Mouse (Mus musculus) cerebellum, adult 2 months (tissue): Measurements from ENCODE around the gene Slc38a9. TPM values are rescaled to one million over a fixed set of nuclear protein-coding genes. Genes with fewer than 3 reads are reported as not detected.
A peak's percentile ranks its signal among the peaks of the same experiment; 100 is the strongest.

Source experiments
- DNase-seq, 2 experiments: peaks; one replicate each; pipeline ENCODE4 v3.0.0; 2021
- H3K27ac ChIP-seq: fragments of 200-500 bp; 2 replicates; pipeline ENCODE4 v1.5.1; 2012; ENCODE audit warnings: low read length, control low read depth, inconsistent platforms; ENCODE audit not compliant: insufficient read depth
- H3K27me3 ChIP-seq: fragments of 200-500 bp; 2 replicates; pipeline ENCODE4 v1.6.1; 2012; ENCODE audit warnings: inconsistent platforms, mild to moderate bottlenecking, low read length, moderate library complexity; ENCODE audit not compliant: control insufficient read depth, insufficient read depth
- H3K4me1 ChIP-seq: fragments of 200-500 bp; 2 replicates; pipeline ENCODE4 v1.6.1; 2011; ENCODE audit warnings: low read length; ENCODE audit not compliant: control insufficient read depth, insufficient read depth
- H3K4me3 ChIP-seq: fragments of 200-500 bp; replicated peaks from 2 replicates; pipeline ENCODE3; 2011; ENCODE audit warnings: mild to moderate bottlenecking, low read depth, low read length, control low read depth; ENCODE audit not compliant: insufficient read depth
- CTCF ChIP-seq: fragments of 200-500 bp; IDR thresholded peaks from 2 replicates; pipeline ENCODE4 v1.5.1; 2011; ENCODE audit warnings: low read depth, mild to moderate bottlenecking, control low read depth, low read length, moderate library complexity, borderline replicate concordance; ENCODE audit not compliant: insufficient read depth
- POLR2A ChIP-seq: fragments of 200-500 bp; IDR thresholded peaks from 2 replicates; pipeline ENCODE4 v1.6.1; 2011; ENCODE audit warnings: low read length, control low read depth, borderline replicate concordance; ENCODE audit not compliant: insufficient read depth
- WGBS: fragments of 180-500 bp; shearing (Covaris S2); methylation state at CpG from one replicate; pipeline ENCODE4 v1.1.7; 2018; 5-methylcytosine and 5-hydroxymethylcytosine counted together
- polyA plus RNA-seq: library from polyadenylated mRNA; depleted of rRNA; stranded (reverse); fragments of >200 nt; gene quantifications from 2 replicates; pipeline ENCODE4 v1.2.3, GENCODE M21; 2012

Gene Slc38a9
- polyA plus RNA-seq, 1 experiment: 25.9 TPM

- 90% methylated on average over 10 of the region's 10 CpGs for WGBS
- Histone ChIP-seq H3K4me1 (no peaks in the 10 kb centered on the region), H3K4me3 (no peak overlapping the region), H3K27ac (no peak overlapping the region), H3K27me3 (no peaks in the 10 kb centered on the region)
- TF ChIP-seq CTCF (no peak), POLR2A (no peak)
- no peak for DNase-seq
These were observed 6.0 kb downstream of the Slc38a9 start for GRCm38 (mm10) chr13:112666433-112667024.

GRCm38 (mm10) chr13:112667215-112667614 is 6.7 kb downstream of the Slc38a9 start:
- no peak for DNase-seq
- H3K4me3 ChIP-seq: no peak overlapping the region
- TF ChIP-seq CTCF (no peak), POLR2A (no peak)
- H3K27me3 ChIP-seq: no peaks in the 10 kb centered on the region
- H3K4me1 ChIP-seq: no peaks in the 10 kb centered on the region
- 84% methylated on average over 9 of the region's 9 CpGs for WGBS
- no peak overlapping the region for H3K27ac ChIP-seq

GRCm38 (mm10) chr13:112671708-112672107 is 11.2 kb downstream of the Slc38a9 start:
- no peak overlapping the region for H3K4me3 ChIP-seq
- no peaks in the 10 kb centered on the region for H3K27me3 ChIP-seq
- WGBS: 67% methylated on average over 13 of the region's 13 CpGs
- no peak for DNase-seq
- no peaks in the 10 kb centered on the region for H3K4me1 ChIP-seq
- TF ChIP-seq CTCF (no peak), POLR2A (no peak)
- no peak overlapping the region for H3K27ac ChIP-seq

GRCm38 (mm10) chr13:112672797-112673196 is 12.2 kb downstream of the Slc38a9 start:
- no peak for DNase-seq
- H3K4me3 ChIP-seq: no peak overlapping the region
- 89% methylated on average over 6 of the region's 6 CpGs for WGBS
- H3K27ac ChIP-seq: no peak overlapping the region
- no peak for TF ChIP-seq POLR2A
- TF ChIP-seq CTCF: no peak
- no peaks in the 10 kb centered on the region for H3K4me1 ChIP-seq
- no peaks in the 10 kb centered on the region for H3K27me3 ChIP-seq

GRCm38 (mm10) chr13:112673899-112674447 is 13.4 kb downstream of the Slc38a9 start:
- Histone ChIP-seq H3K4me3 (no peak overlapping the region), H3K4me1 (no peaks in the 10 kb centered on the region), H3K27ac (no peak overlapping the region), H3K27me3 (no peaks in the 10 kb centered on the region)
- DNase-seq: peak; percentile 53 to 73
- TF ChIP-seq CTCF: peak; percentile 74
- no peak for TF ChIP-seq POLR2A
- 5% methylated on average over 9 of the region's 9 CpGs for WGBS

GRCm38 (mm10) chr13:112678154-112678553 is 17.6 kb downstream of the Slc38a9 start:
- TF ChIP-seq CTCF (no peak), POLR2A (no peak)
- H3K4me1 ChIP-seq: no peaks in the 10 kb centered on the region
- DNase-seq: no peak
- no peak overlapping the region for H3K4me3 ChIP-seq
- no peaks in the 10 kb centered on the region for H3K27me3 ChIP-seq
- 92% methylated on average over 4 of the region's 4 CpGs for WGBS
- no peak overlapping the region for H3K27ac ChIP-seq

GRCm38 (mm10) chr13:112683312-112683711 is 22.8 kb downstream of the Slc38a9 start:
- H3K27me3 ChIP-seq: no peaks in the 10 kb centered on the region
- no peak overlapping the region for H3K4me3 ChIP-seq
- H3K27ac ChIP-seq: no peak overlapping the region
- DNase-seq: no peak
- no peaks in the 10 kb centered on the region for H3K4me1 ChIP-seq
- 77% methylated on average over 2 of the region's 2 CpGs for WGBS
- TF ChIP-seq POLR2A: no peak
- TF ChIP-seq CTCF: no peak

- TF ChIP-seq CTCF: no peak
- no peak for TF ChIP-seq POLR2A
- no peaks in the 10 kb centered on the region for H3K27me3 ChIP-seq
- no peak for DNase-seq
- no peaks in the 10 kb centered on the region for H3K4me1 ChIP-seq
- no peak overlapping the region for H3K4me3 ChIP-seq
- WGBS: 61% methylated on average over 6 of the region's 6 CpGs
- H3K27ac ChIP-seq: no peak overlapping the region
These were observed 23.4 kb downstream of the Slc38a9 start for GRCm38 (mm10) chr13:112683970-112684369.
